Mouse (Mus musculus) midbrain, postnatal 0 days (tissue): ENCODE results near the gene Sft2d2. TPM values are rescaled to one million over a fixed set of nuclear protein-coding genes. Genes with fewer than 3 reads are reported as not detected.

Experiments
- ATAC-seq: fragments of 200-750 bp; cut with Nextera tagmentation; 2 replicates; pipeline ENCODE4 v1.8.0; 2017; ENCODE audit warnings: moderate number of reproducible peaks, mild to moderate bottlenecking, moderate TSS enrichment, moderate library complexity; ENCODE audit not compliant: low FRiP score
- DNase-seq: peaks from one replicate; pipeline ENCODE4 v3.0.0-alpha.2; 2015; ENCODE audit warnings: low spot score
- H3K27ac ChIP-seq: fragments of 300-500 bp; sonication (generic); 2 replicates; pipeline ENCODE4 v1.5.1; 2014; ENCODE audit warnings: low read depth, mild to moderate bottlenecking, low read length, mixed read lengths
- H3K27me3 ChIP-seq: fragments of 300-500 bp; sonication (generic); 2 replicates; pipeline ENCODE4 v1.6.1; 2014; ENCODE audit warnings: low read length, control low read depth, mixed read lengths; ENCODE audit not compliant: insufficient read depth
- H3K36me3 ChIP-seq: fragments of 300-500 bp; sonication (generic); 2 replicates; pipeline ENCODE4 v1.6.1; 2014; ENCODE audit warnings: low read length, control low read depth, mixed read lengths; ENCODE audit not compliant: insufficient read depth
- H3K4me1 ChIP-seq: fragments of 300-500 bp; sonication (generic); 2 replicates; pipeline ENCODE4 v1.6.1; 2014; ENCODE audit warnings: mild to moderate bottlenecking, control low read depth, antibody characterized with exemption, low read length, mixed read lengths; ENCODE audit not compliant: insufficient read depth
- H3K4me2 ChIP-seq: fragments of 300-500 bp; sonication (generic); 2 replicates; pipeline ENCODE4 v1.6.1; 2014; ENCODE audit warnings: low read depth, mild to moderate bottlenecking, low read length, mixed read lengths; ENCODE audit not compliant: poor library complexity, severe bottlenecking
- H3K4me3 ChIP-seq: fragments of 300-500 bp; sonication (generic); 2 replicates; pipeline ENCODE4 v1.5.1; 2014; ENCODE audit warnings: low read depth, mild to moderate bottlenecking, low read length, moderate library complexity
- H3K9ac ChIP-seq: fragments of 300-500 bp; sonication (generic); replicated peaks from 2 replicates; pipeline ENCODE4 v1.6.1; 2014; ENCODE audit warnings: mild to moderate bottlenecking, low read length, moderate library complexity, mixed read lengths; ENCODE audit not compliant: poor library complexity, severe bottlenecking
- H3K9me3 ChIP-seq: fragments of 300-500 bp; sonication (generic); 2 replicates; pipeline ENCODE4 v1.6.1; 2016; ENCODE audit warnings: low read length, control low read depth
- CTCF ChIP-seq: IDR thresholded peaks from 2 replicates; pipeline ENCODE4 v1.5.1; 2016; ENCODE audit warnings: antibody characterized with exemption, mild to moderate bottlenecking
- WGBS: fragments of 180-500 bp; shearing (Covaris S2); extraction: QIAGEN DNeasy Blood & Tissue Kit; methylation state at CpG from one replicate; pipeline ENCODE4 v1.1.7; 2014; 5-methylcytosine and 5-hydroxymethylcytosine counted together
- polyA plus RNA-seq: library from polyadenylated mRNA; unstranded; fragments of >200 nt; fragmentation: Nextera tagmentation; extraction: Ambion mirVana; gene quantifications from 2 replicates; pipeline ENCODE4 v1.2.1, GENCODE M21; 2015
- total RNA-seq: library from RNA; depleted of rRNA; stranded (reverse); fragments of >200 nt; gene quantifications from 2 replicates; pipeline ENCODE4 v1.2.3, GENCODE M21; 2014

Sft2d2 gene
- total and polyA plus RNA-seq, 2 experiments from 2014 or later, result 3.8 to 11.0 TPM

DNA sequence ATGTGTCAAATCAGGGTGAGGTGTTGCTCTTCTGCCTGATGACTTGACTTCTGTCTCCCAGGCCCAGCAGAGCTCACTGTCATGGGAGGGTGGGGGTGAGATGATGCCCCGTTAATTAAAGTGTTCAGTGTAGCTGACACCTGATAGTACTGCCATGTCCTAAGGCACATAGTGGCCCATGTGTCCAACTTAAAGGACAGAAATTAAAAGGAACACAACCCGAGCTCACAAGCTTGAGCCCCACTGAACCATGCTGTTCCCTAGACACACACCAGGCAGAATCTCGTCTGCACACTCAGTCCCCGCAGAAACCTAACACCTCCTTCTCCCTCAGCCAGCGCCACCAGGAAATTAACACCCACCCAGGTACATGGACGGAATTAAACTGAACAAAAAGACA, 29.3 kb downstream of the Sft2d2 start:
- Histone ChIP-seq H3K27me3 (no peaks in the 10 kb centered on the region), H3K9ac (no peak overlapping the region), H3K4me2 (no peak overlapping the region), H3K9me3 (no peaks in the 10 kb centered on the region), H3K36me3 (no peaks in the 10 kb centered on the region), H3K4me1 (no peaks in the 10 kb centered on the region), H3K27ac (no peak overlapping the region), H3K4me3 (no peak overlapping the region)
- ATAC-seq (no peak), DNase-seq (no peak)
- no peak for TF ChIP-seq CTCF
- 69% methylated on average over 6 of the region's 6 CpGs for WGBS

DNA sequence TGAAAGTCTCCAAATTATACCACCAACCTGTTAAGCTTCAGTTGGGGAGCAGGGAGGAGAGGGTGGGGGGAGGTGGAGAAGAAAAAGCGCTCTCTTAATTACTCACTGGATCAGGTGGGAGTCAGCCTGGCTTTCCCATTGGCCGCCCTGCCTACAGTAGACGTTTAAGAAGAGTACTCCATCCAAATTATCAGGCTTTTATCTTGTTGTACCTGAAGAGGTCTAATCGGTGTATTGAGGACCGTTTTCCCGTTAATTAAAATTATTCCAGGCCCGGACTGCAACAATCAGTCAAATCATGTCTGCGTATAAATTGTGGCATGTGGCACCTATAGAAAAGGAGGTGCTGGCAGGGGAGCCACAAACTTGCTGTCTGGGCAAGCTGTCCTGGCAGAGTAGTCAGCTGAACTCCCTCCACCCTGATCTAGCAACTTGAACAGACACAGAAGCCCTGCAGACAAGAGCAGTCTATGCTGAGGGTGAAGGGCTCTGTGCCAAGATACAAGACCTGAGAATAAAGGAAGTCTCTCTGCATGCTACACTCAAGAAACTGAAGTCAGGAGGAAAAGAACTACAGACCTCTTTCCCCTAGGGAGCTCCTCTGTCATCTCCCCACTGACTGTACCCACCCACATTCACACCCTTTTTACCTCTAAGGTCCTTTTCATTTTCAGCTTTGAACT, 33.4 kb downstream of the Sft2d2 start, which contains the start of gene Tbx19:
Gene Tbx19, minus strand, starts transcription at position 51 of the 683 bp plus-strand sequence.
- Histone ChIP-seq H3K27ac (no peak within 1 kb of the TSS), H3K4me2 (no peak within 1 kb of the TSS), H3K9ac (no peak within 1 kb of the TSS), H3K4me1 (no peaks in the 10 kb centered on the region), H3K4me3 (no peak within 1 kb of the TSS), H3K9me3 (no peaks in the 10 kb centered on the region), H3K36me3 (no peaks in the 10 kb centered on the region), H3K27me3 (no peaks in the 10 kb centered on the region)
- DNase-seq, result peak; percentile 19
- ATAC-seq, result no peak
- WGBS, result 87% methylated on average over 8 of the region's 8 CpGs
- no peak for TF ChIP-seq CTCF

DNA sequence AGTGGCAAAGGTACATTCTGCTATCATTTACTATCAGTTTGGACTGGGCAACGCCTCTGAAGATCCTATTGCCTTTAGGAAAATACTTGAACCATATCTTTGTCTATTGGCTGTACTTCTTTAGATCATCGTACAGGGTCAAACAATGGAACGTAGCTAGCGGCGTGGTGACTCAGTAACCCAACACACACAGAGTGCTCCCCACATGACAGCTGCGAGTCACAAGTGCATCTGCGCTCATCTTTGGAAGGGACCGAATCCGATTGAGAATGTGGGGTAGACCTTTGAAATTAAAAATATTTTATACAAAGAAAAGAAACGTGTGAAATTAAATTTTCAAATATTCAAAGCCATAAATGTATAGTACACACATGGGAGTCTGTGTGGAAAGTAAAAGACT, 35.4 kb downstream of the Sft2d2 start:
- DNase-seq (no peak), ATAC-seq (no peak)
- H3K36me3 ChIP-seq, result no peaks in the 10 kb centered on the region
- H3K9ac ChIP-seq, result no peak overlapping the region
- WGBS, result 75% methylated on average over 10 of the region's 10 CpGs
- no peak overlapping the region for H3K27ac ChIP-seq
- no peak overlapping the region for H3K4me3 ChIP-seq
- no peak for TF ChIP-seq CTCF
- no peaks in the 10 kb centered on the region for H3K4me1 ChIP-seq
- H3K4me2 ChIP-seq, result no peak overlapping the region
- no peaks in the 10 kb centered on the region for H3K27me3 ChIP-seq
- no peaks in the 10 kb centered on the region for H3K9me3 ChIP-seq

DNA sequence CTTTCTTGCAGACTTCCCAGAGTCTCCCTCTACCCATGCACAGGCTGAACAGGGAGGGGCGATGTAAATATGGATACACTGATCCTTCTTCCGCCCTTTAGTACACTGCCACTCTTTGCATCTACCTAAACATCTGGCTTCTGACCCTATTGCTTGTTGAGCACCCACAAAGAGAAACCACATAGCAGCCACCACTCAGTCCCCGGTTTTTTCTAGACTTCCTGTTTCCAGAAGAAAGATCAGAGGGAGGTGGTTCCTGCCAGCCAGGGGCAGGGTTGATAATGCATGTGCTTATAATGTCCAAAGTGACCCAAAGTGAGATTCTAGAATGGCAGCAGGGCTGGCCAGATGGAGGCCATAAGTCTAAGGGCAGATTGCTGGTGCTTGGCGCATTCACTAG, 40.1 kb downstream of the Sft2d2 start:
- Histone ChIP-seq H3K4me2 (no peak overlapping the region), H3K4me3 (no peak overlapping the region), H3K4me1 (no peaks in the 10 kb centered on the region), H3K36me3 (no peaks in the 10 kb centered on the region), H3K9ac (no peak overlapping the region), H3K27me3 (no peaks in the 10 kb centered on the region), H3K27ac (no peak overlapping the region), H3K9me3 (no peaks in the 10 kb centered on the region)
- DNase-seq (no peak), ATAC-seq (no peak)
- 91% methylated on average over 4 of the region's 4 CpGs for WGBS
- no peak for TF ChIP-seq CTCF

DNA sequence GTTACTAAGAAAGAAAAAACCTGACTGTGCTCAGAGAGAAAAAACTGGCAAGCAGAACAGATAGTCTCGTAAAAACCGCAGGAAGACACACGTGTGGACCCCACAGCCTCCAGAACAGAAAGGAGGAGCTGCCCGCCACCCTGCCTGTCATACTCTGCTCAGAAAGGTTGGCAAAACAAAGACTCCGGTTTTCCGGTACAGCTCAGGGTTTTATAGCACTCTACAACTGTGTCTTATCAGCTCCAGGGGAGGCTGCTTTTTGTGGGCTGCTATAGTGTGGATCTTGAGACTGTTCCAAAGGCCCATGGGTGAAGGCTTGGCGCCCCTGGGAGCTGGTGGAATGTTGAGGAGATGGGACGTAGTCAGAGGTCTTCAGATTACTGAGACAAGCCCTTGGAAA, 43.0 kb downstream of the Sft2d2 start:
- no peak overlapping the region for H3K4me2 ChIP-seq
- no peaks in the 10 kb centered on the region for H3K27me3 ChIP-seq
- H3K36me3 ChIP-seq, result no peaks in the 10 kb centered on the region
- WGBS, result 78% methylated on average over 8 of the region's 8 CpGs
- H3K4me3 ChIP-seq, result no peak overlapping the region
- no peaks in the 10 kb centered on the region for H3K9me3 ChIP-seq
- H3K9ac ChIP-seq, result no peak overlapping the region
- no peaks in the 10 kb centered on the region for H3K4me1 ChIP-seq
- no peak for TF ChIP-seq CTCF
- no peak overlapping the region for H3K27ac ChIP-seq
- ATAC-seq, result no peak
- DNase-seq, result no peak

DNA sequence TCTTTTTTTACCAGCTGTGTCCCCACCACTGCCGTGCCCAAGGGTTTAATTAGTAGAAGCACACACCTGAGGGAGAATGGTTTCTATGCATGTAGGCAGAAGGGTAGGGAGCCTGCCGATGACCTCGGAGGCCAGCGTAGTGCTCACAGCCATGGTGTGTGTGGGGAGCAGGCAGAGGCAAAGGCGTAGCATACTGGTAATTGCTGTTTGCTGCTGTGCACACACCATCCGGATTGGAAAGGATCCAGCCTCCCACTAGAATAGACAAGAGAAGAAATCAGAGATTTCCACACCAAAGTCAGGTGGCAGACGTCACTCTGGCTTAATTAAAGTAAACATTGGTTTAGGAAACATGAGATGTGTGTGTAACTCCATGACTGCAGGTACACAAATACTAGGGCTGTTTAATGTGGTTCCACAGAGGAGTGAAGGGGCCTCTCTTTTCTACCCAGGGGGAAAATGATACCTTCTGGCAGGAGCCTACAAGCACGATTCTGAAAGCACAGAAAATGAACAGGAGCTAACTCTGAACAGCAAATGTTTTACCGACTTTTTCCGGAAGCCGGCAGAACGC, 51.8 kb downstream of the Sft2d2 start:
- Histone ChIP-seq H3K36me3 (no peaks in the 10 kb centered on the region), H3K4me2 (no peak overlapping the region), H3K27ac (no peak overlapping the region), H3K9ac (no peak overlapping the region), H3K4me3 (no peak overlapping the region), H3K27me3 (no peaks in the 10 kb centered on the region), H3K4me1 (no peaks in the 10 kb centered on the region), H3K9me3 (0 out of 2 replicates have a peak, but pooled peaks cover 6% of the 10 kb centered on the region)
- no peak for ATAC-seq
- no peak for DNase-seq
- no peak for TF ChIP-seq CTCF
- 83% methylated on average over 12 of the region's 12 CpGs for WGBS
